Mouse (Mus musculus) CD8-positive naive resting alpha-beta T cell, adult 2 months (primary cell): ENCODE data around the gene Pygl.
"Not testable (repeated sequence)": the region's sequence is repeated elsewhere in the genome, so short reads cannot be mapped to it uniquely, and the experiment has no call there.

Source experiments
- DNase-seq, 2 experiments: peaks; one replicate each; pipeline ENCODE4 v3.0.0; 2022; ENCODE audit warnings: low read depth in 2 of 2, low spot score in 2 of 2

The Pygl gene

DNA sequence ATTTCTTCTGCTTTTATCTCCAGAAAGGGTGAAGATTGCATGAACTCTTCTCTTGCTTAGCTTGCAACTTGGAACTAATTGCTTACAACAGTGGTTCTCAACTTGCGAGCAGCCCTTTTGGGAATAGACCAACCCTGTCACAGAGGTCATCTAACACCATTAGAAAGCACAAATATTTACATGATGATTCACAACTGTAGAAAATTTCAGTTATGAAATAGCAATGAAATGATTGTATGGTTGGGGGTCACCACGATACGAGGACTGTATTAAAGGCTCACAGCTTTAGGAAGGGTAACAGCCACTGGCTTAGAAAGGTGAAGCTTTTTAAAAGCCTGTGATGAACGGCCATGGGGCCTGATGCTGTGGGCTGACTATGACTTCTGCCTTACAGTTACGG, 70.2 kb downstream of the Pygl start:
- DNase-seq, result no peak

DNA sequence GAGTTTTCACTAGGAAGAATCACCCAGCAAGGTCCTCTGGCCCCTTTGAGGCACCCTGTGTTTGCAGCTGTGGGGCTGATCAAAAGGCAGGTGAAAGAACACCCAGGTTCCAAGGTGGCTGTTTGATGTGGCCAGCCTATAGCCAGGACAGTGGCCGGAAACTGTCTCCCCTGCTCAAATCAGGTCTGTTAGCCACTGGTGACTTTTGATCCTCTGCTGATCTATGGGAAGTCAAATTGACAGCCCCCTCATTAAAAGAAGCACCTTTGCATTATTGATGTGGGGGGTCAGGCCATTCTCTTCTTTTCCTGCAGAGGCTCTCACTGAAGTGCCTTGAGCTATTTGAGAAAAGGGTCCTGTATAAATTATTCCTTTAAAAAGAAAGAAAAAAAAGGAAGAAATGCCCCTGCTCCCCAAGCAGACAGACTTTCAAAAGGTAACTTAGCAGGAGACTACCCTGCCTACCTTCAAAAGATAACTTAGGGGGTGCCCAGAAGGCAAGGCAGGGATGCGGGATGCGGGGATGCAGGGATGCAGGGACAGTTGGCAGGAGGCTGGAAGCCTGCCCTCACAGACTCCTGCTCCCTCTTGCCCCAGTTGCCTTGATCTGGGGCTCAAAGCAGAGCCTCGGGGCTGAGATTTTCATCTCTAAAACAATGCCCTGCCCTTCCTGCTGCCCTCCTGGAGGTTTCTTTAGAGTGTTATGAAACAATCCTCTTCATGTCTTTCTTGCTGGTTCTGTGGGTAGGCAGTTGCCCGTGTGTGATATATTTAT, 73.8 kb downstream of the Pygl start:
- no peak for DNase-seq

DNA sequence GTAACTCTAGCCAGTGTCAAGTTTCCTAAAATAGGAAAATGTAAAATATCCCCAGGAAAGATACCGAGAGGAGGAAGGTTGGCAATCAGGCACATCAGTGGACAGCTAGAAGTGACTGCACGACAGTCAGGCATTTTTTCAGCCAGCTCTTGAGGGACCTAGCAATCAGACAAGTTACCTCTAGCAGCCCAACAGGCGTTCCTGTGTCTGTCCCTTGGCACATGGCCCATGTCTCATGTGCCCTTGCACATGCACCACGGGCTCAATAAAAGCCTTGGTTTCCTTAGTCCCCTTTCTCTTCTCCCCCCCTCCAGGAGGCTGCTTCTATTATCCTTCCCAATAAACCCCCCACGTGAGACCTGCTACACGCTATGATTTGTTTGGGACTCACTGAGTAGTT, 75.1 kb downstream of the Pygl start:
- no peak for DNase-seq

GRCm38 (mm10) chr12:70153842-70154241, 77.4 kb downstream of the Pygl start, which contains the start of gene Abhd12b:
Gene Abhd12b, plus strand, starts transcription at chr12:70154142.
- no peak for DNase-seq

- peak in 1 of 2 experiments; percentile 22 for DNase-seq
Observed at GRCm38 (mm10) chr12:70148631-70149265, 82.5 kb downstream of the Pygl start.

DNA sequence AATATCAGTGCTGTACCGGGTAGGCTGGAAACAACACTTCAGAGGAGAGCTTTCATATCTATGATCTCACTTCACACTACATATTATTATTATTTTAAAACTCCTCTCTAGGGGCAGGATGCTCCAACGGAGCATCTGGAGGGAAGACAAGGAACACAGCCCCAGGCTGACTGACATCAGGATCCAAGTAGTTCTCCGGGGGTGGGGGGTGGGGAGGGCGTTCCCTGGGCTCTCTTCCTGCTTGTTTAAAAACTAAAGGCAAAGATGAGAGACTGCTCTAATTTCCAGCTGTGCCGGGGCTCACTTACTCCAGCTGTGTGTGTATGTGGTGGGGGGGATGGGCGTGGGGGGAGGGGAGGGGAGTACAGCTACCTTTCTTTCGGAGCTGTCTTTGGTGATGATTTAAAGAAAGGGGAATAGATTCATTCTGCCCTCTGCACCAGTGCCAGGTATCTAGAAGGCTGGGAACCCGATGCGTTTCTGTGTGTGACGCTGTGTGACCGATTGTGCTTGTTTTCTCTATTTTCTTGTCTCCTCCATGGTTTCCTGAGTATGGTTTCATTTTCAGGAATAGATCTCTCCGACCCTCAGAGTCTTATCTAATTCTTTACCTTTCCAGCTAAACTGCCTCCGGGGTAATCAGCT, 83.2 kb downstream of the Pygl start:
- DNase-seq, result no peak

DNA sequence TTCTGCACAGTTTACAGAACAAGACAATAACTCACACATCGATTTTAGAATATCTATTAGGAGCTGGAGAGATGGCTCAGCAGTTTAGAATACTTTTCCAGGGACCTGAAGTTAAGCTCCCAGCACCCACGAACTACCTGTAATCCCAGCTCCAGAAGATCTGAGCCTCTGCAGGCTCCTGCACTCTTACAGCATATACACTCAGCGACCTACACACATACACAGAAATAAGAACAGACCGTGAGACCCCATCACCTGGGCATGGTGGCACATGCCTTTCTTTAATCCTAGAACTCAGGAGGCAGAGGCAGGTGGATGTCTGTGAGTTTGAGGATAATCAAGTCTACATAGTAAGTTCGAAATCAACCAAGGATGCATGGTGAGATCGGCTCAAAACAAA, 85.7 kb downstream of the Pygl start:
- no peak for DNase-seq

GRCm38 (mm10) chr12:70144637-70145448, 86.4 kb downstream of the Pygl start:
- DNase-seq, result peak; percentile 69 to 82

- not testable (repeated sequence) for DNase-seq
Observed at GRCm38 (mm10) chr12:70144106-70144587, 87.1 kb downstream of the Pygl start.

DNA sequence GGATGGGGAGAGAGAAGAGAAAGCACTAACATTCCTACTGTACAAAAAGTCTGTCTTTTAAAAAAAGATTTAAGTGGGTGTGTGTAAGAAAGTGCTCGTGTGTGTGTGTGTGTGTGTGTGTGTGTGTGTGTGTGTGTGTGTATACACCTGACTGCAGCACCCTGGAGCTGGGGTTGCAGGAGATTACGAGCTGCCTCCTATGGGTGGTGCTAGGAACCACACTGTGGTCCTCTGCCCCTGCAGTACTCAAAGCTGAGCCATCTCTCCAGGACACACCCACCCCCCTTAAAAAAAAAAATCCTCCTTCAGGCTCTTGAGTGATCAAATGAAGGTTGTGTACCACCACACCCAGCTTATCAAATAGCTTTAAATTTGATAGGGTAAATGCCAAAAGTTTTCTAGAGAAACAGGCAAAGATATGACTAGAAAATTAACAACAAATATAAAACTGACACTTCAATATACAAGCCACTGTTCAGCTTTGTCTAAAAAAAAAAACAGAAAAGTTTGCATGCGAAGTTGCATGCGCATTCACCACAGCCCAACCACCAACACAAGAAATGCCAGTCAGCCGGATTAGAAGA, 90.2 kb downstream of the Pygl start:
- no peak for DNase-seq
